Mouse (Mus musculus): ENCODE results near the gene Mob1b.
"Not testable (repeated sequence)": the region's sequence is repeated elsewhere in the genome, so short reads cannot be mapped to it uniquely, and the experiment has no call there.

The Mob1b gene

DNA sequence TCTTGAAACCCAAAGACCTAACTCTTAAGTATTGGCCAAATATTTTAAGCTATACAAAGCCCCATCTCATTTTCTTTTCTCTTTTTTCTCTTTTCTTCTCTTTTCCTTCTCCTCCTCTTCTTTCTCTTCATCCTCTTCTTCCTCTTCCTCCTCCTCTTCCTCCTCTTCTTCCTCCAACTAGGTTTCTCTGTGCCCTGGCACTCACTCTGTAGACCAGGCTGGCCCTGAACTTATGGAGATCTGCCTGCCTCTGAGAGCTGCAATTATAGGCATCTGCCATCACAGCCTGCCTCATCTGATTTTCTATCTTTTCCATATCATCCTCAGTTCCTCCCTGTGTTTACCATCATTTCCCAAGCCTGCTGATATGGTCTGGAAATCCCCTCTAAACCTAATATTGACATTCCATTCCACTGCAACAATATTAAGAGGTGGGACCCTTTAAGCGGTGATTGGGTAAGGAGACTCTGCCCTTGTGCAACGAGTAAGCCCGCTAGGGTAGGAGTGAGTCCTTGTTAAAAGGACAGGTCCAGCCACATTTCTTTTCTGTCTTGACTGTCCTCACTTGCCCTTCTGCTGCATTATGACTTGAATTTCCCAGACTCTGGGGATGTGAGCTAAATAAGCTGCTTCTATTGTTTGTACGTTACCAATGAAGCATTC is 21.3 kb upstream of the Mob1b start:
- no peak for DNase-seq (ENCODE audit: low read depth, low spot score)

DNA sequence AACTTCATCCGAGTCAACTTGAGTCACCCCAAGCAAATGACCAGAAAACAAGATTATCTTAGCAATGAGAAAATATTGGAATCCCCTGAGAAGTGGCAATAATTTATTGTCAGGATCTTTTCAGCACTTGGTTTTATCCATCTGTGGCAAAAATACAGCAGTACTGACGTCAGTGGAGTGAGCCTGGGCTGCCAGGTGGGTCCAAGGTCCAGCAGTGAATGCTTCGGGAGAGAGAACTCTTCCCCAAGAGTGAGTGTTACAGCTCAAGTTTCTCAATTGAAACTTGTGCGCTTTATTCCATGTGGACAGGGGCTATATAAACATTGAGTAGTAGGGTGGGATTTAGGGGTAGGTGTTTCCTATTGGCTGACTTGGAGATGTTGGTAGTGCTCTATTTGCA is 18.6 kb upstream of the Mob1b start:
- no peak for DNase-seq (ENCODE audit: low read depth, low spot score)

DNA sequence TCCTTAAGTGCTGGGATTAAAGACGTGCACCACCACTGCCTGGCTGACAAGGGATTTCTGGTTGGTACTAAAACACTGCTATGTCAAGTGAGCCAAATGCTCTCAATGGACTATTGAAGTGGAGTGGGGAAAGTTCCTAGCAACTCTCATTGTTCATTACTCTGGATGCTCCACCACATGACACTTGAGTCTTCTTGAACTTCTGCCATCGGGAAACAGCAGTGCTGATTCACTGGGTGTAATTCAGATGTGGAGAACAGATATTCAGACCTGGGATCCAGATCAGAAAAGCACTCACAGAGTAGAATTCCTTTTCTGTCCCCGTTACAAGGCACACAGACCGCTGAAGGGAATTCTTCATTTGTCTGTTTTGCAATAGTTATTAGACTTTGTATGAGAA is 17.1 kb upstream of the Mob1b start:
- DNase-seq (ENCODE audit: low read depth, low spot score) = no peak

DNA sequence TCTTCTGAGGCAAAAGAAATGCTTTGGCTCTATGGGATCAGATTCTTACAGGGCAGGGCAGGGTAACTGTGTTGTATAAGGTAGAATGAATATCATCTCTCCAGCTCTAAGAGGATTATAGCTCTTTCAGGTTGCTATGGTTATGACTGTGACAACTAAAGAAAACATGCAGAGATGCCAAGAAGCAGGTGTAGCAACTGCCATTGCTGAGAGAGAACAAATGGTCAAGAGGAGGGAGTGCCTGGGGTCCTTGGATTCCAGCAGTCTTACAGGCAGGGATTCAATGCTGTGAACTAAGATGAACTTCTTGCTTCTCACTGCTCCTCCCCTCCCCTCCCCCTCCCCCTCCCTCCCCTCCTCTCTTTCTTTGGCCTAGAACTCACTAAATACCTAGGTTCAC is 9.5 kb upstream of the Mob1b start:
- DNase-seq (ENCODE audit: low read depth, low spot score) = no peak

DNA sequence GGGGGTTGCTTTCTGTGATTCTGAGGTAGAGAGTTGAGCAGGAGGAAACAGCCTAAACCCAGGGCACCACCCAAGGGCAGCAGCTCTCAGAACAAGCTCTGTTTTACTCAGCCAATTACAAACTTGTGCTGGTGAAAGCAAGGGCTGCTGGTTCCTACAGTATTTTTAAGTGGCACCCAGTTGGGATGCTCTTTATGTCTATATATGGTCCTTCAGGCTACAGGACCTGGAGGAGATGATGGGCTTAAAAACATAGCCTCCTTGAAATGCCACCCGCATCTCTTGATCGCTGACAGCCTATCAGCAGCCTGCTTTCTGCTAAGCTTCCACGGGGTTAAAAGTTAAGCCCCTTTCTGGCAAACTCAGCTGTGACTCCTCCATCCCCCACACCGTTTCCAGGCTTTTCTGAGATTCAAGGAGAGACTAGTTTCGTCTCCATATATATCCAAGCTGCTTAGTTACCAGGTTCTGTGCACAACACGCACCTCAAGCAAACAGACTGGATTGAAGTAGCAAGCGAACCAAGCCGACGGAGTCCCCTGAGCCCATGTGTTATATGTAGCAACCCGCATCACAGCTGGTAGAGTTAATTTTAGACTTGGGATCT is 8.9 kb upstream of the Mob1b start:
- no peak for DNase-seq (ENCODE audit: low read depth, low spot score)

DNA sequence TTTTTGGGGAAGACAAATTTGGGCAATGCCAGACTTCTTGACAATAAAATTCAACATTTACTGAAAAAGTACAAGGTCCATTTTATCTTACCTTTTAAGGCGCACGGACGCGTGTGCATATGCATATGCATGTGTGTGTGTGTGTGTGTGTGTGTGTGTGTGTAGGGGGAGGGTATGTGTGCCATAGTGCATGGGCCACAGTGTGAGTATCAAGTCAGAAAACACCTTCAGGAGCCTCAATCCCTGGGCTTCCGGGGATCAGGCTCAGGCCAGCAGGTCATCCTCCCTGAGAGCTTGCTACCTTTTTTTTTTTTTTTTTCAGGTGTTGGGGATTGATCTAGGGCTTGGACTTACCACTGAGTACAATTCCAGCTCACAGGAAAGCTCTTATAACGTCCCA is 8.3 kb upstream of the Mob1b start:
- no peak for DNase-seq (ENCODE audit: low read depth, low spot score)

DNA sequence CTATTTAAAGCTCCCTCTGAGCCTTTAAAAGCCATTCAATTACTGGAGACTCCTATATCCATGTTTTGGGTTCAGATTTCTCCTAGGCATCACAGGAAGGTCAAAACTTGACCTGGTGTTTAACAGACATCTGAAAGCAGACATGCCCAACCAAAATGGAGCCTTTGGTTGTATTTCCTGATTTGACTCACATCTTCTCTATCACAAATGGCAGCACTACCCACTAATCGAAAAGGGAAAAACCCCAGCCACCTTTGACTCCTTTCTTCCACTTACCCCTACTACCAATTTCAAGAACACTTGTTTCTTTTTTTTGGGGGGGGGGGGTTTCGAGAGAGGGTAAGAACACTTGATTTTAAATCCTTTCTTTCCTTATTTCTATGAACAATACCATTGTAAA is 3.7 kb upstream of the Mob1b start:
- DNase-seq (ENCODE audit: low read depth, low spot score) = no peak

DNA sequence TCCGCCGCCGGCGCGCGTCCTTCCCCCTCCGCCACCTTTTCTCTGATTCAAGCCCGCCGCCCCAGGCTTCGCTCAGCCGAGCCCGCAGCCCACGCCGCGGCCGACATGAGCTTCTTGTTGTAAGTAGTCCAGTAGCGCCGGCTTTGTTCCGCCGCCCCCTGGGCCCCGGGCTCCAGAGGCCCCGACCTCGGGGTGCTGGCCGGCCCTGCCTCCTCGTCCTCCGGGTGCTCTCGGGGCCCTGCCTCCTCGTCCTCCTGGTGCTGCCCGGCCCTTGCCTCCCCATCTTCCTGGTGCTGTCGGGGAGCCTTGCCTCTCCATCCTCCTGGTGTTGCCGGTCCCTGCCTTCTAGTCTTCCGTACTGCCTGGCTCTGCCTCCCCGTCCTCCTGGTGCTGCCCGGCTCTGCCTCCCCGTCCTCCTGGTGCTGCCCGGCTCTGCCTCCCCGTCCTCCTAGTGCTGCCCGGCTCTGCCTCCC is 384 bp downstream of the Mob1b start:
- DNase-seq (ENCODE audit: low read depth, low spot score) = no peak

DNA sequence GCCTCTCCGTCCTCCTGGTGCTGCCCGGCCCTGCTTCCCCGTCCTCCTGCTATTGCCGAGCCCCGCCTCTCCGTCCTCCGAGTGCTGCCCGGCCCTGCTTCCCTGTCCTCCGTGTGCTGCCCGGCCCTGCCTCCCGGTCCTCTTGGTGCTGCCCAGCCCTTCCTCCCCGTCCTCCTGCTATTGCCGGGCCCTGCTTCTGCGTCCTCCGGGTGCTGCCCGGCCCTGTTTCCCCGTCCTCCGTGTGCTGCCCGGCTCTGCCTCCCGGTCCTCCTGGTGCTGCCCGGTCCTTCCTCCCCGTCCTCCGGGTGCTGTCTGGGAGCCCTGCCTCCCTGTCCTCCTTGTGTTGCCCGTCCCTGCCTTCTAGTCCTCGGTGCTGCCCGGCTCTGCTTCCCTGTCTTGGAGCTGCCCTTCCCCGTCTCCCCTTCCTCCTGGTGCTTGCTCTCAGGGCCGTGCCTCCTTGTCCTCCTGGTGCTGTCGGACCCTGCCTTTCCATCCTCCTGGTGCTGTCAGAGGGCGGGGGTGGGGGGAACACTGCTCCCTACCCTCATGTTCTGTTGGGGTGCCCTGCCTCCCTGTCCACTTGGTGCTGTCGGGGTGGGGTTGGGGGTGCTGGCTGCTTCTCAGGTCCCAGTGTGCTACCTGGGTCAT is 1.0 kb downstream of the Mob1b start:
- DNase-seq (ENCODE audit: low read depth, low spot score) = no peak

DNA sequence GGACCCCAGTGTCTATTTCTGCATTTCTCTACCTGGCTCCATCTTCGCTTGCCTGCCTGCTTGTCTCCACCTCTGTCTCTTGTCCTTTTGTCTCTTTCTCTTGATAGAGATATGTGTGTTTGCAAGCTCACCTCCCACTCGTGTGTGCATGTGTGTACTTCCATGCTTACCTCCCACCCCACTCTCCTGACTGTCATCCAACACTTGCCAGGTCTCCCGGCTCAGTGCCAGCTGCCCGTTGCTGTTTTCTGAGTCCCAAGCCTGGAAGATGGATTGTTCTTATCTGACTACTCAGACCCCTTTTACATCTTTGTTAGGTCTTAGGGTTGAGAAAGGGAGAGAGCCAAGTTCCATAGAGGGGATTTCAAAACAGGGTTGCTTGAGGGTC is 1.6 kb downstream of the Mob1b start:
- DNase-seq (ENCODE audit: low read depth, low spot score) = no peak

DNA sequence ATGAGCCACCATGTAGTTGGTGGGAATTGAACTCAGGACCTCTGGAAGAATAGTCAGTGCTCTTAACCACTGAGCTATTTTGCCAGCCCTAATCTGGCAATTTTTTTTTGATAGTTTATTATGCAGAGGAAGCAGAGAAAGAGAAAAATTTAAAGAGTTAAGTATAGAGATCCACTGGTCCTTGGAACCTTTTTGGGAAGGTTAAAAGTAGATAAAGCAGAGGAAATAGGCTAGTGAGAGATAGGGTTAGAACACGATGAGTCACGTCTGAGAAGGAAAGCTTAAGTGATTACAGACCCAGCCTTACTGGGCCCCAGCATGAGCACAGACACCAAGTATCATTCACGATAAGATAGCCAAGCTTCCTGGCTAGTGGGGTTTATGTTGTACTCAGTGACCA is 3.4 kb downstream of the Mob1b start:
- no peak for DNase-seq (ENCODE audit: low read depth, low spot score)

DNA sequence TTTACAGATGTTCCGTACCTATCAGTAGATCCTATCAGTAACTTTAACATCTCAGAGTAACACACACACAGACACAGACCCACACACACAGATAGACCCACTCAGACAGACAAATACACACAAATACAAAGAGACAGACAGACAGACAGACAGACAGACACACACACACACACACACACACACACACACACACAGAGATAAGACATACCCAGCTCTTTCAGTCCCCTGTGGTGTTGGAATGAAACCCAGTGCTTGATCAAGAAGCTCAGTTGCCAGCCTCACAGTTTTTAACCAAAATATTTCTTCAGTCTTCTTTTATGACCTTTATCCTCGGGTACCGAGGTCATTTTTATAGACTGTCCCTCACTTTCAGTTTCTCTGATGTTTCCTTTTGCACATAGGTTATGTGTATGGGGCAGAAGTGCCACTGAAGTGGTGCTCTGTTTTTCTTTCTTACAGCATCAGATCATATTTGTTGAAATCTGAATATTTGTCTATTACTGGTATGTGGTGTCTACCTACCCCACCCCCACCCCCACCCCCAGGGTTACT is 7.0 kb downstream of the Mob1b start:
- no peak for DNase-seq (ENCODE audit: low read depth, low spot score)

DNA sequence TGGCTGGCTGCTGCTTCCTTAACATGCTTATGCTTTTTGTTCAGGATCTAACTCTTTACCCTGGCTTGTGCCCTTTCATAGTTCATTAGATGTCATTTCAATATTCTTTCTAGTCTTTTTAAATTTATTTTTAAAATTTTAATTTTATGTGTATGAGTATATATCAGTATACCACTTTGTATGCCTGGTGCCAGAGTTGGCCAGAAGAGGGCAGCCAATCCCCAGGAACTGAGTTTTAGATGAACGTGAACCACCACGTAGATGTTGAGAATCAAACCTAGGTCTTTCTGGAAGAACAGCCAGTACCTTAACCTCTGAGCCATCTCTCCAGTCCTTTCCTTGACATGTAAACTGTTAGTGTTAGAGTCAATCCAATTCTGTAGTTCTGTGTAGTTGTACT is 14.1 kb downstream of the Mob1b start:
- no peak for DNase-seq (ENCODE audit: low read depth, low spot score)

DNA sequence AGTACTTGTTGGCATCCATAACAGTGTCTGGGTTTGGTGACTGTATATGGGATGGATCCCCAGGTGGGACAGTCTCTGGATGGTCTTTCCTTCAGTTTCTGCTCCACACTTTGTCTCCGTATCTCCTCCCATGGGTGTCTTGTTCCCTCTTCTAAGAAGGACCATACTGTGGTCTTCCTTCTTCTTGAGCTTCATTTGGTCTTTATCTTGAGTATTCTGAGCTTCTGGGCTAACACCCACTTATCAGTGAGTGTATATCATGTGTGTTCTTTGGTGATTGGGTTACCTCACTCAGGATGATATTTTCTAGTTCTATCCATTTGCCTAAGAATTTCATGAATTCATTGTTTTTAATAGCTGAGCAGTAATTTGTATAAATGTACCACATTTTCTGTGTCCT is 20.4 kb downstream of the Mob1b start:
- not testable (repeated sequence) for DNase-seq (ENCODE audit: low read depth, low spot score)

DNA sequence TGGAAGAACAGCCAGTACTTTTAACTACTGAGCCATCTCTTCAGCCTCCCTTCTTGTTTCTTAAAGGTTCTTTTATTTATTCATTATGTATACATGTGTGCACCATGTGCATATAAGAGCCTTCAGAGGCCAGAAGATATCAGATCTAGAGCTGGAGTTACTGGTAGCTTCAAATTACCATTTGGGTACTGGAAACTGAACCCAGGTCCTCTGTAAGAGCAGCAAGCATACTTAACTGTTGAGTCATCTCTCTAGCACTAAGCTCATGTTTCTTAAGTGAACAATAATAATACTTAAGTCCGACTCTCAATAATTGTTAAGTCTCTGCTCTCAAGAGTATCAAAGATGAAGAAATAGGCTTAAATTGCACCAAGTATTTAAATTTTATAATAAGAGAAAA is 27.1 kb downstream of the Mob1b start:
- no peak for DNase-seq (ENCODE audit: low read depth, low spot score)

DNA sequence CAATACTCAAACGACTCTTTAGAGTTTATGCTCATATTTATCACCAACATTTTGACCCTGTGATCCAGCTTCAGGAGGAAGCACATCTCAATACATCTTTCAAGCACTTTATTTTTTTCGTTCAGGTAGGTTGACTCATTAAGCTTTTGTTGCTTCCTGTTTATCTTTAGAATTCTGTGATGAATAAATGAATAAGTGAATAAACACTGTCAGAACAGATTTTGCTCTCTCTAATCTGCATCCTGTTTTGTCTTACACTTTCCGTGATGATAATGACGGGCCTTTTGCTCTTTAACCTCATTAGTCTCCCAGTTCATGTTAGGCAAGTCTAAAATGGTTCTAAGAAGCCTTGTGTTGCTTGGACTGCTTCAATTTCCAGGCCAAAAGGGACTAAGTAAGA is 32.5 kb downstream of the Mob1b start:
- no peak for DNase-seq (ENCODE audit: low read depth, low spot score)

DNA sequence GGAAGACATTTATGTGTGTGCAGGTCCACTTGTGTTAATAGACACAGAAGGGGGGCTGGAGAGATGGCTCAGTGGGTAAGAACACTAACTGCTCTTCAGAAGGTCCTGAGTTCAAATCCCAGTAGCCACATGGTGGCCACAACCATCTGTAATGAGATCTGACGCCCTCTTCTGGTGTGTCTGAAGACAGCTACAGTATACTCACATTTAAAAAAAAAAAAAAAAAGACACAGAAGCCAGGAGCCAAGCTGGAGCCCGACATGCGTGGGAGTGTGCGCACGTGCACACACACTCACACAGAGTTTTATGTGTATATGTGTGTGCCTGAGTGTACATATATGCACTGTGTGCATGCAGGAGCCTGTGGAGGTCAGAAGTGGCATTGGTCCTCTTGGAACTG is 42.0 kb downstream of the Mob1b start:
- DNase-seq (ENCODE audit: low read depth, low spot score) = no peak

DNA sequence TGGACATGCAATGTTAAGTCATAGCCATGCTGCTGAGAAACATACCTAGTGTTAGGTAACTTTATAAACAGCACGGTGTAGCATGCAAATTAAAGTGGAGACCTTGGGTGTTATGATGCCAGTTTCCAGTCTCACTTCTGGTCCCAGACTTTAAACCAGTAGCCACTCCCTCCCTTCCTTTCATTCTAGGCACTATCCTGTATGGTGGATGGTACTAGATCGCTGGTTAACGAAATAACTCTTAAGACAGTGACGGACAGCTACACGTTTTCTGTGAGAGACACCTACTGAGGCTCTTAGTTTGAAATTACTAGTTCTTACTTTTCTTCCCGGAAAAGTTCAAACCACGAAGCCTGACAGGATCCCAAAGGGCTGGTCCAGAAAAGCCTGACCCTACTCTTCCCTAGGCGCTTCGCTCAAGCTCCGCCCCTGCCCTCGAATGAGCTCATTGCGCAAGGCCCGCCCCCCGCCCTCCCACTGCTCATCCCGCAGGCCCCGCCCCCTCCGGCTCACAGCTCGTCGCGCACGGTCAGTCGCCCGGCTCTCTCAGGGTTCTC is 43.9 kb downstream of the Mob1b start:
- peak; percentile 17 for DNase-seq (ENCODE audit: low read depth, low spot score)

DNA sequence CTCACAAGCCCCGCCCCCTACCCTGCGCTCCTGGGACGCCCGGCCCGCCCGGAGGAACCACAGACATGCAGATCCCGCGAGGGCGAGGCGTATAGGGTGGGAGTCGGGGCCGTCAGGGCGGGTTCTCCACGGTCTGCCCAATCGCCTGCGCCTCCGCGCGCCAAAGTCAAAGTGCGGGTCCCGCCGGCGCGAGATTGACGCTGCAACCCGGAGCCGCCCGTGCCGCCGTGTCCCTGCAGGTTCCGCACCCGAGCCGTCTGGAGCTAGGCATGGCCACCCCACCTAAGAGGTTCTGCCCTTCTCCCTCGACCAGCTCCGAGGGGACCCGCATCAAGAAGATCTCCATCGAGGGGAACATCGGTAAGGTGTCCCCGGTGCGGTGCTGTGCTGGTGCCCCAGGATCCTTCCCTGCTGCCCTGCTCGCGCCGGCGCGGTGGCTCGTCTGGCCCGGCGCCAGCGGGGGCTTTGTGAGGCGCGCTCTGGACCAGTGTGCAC is 44.4 kb downstream of the Mob1b start, which contains the start of gene Dck:
Gene Dck (plus strand): TSS at position 10 of the 495 bp plus-strand sequence.
- peak; percentile 91 for DNase-seq (ENCODE audit: low read depth, low spot score)

DNA sequence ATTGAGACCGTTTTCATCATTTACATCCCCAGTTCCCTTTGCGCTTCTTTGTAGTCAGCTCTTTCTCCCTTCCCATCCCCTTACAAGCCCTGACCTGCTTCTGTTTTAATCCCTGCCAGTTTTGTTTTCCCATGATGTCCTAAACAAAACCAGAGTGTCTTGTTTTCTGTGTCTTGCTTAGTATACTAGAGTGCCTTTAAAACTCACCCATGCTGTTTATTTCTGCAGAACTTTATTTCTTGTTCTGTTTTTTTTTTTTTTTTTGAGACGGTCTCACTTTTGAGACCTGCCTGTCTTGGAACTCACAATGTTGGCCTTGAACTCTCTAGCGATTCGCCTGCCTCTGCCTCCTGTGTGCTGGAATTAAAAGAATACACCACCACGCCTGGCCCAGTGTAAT is 44.9 kb downstream of the Mob1b start:
- DNase-seq (ENCODE audit: low read depth, low spot score) = no peak

DNA sequence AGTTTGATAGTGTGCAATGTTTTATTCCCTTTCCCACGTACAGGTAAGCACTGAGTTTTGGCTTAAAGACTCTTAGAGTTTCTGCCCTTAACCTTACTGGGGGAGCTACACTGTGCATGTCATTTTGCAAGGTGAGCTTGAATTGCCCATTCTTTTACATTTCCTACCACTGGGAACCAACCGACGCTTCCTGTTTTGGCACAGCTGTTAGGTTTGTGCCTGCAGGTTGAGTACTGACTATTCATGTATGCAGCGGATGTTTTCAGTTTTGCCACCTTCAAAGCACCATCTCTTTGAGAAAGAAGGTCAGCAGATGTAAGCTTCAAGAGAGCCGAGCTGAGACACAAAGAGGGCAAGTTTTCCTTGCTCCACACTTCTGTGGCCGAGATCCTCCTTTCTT is 45.5 kb downstream of the Mob1b start:
- DNase-seq (ENCODE audit: low read depth, low spot score) = no peak

DNA sequence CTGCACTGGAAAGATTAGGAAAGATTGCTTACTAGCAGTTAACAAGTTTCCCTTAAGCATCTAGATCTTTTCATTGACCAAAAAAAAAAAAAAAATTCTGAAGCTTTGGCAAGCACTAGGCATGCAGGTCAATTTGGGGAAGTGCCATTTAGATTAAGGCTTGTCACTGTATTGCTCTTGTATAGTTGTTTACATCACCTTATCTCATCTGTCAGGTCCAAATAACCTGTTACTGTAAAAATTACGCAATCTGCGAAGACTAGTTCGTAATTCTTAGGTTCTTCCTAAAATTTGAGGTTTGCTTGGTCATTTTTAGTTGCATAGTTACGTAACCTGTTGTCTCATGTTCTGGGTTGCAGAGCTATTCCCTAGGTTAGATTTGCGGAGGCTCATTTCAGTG is 46.2 kb downstream of the Mob1b start:
- DNase-seq (ENCODE audit: low read depth, low spot score) = no peak
